In the genomic region with DNA sequence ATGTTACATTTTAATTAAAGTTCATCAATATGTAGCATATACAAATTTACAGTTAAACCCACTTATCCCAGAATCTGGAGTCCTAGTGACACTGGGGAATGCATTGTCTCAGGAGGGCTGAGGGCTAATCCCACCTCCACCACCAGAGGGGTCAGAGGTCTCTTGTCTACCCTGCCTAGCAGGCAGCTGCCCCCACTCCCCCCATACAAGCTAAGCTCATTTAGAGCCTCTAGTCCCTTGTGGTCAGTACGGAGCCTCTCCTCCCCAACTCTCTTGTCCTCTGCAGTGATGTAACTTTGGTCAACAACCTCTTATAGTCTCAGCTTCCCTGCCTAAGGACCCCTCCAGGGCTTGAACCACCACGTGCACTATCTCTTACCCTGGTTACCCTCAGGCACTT, we compare ENCODE assay signal across 29 mouse cellular contexts. TPM values are rescaled to one million over a fixed set of nuclear protein-coding genes. Genes with fewer than 3 reads are reported as not detected.
DNase-seq lines count a peak whose midpoint lies in the region; ATAC-seq lines count a peak whose summit lies in the region.
"Had no signal": no experiment of that assay in that cellular context is flagged by ENCODE, and none has a peak within 500 bp of the region (broad histone marks: within the 10 kb centered on the region; RNA-seq: fewer than 3 reads in every experiment).

No protein-coding gene starts in this region.

- 0 out of 2 replicates have a peak, but pooled peaks have one; percentile 48 for ATAC-seq in embryonic facial prominence, embryonic 11.5 days (replicated peaks; ENCODE audit: insufficient number of reproducible peaks, low FRiP score, low TSS enrichment, low read depth)
- peak; percentile 58 for ATAC-seq in midbrain, embryonic 11.5 days (ENCODE audit: low FRiP score)
- ATAC-seq in midbrain, embryonic 14.5 days (ENCODE audit: low FRiP score, low TSS enrichment), result no peak
- ATAC-seq: activated CD4-positive, CD25-positive, alpha-beta regulatory T cell, adult 4 months; CD4-positive, CD25-positive, alpha-beta regulatory T cell, adult 4 months; forebrain, embryonic 14.5 days; forebrain, postnatal 0 days; intestine, postnatal 0 days; Patski had no signal

- intact Hi-C loops in left cerebral cortex, postnatal 25 days (cut with DNase I), result no loop called here

- no peaks in the 10 kb centered on the region for H3K27me3 ChIP-seq in embryonic facial prominence, embryonic 11.5 days (ENCODE audit: control insufficient read depth, insufficient read depth, low read length)
- H3K27me3 ChIP-seq in embryonic facial prominence, embryonic 10.5 days (replicated peaks; ENCODE audit: low read depth, poor library complexity, severe bottlenecking), result no peaks in the 10 kb centered on the region
- H3K27me3 ChIP-seq in midbrain, embryonic 11.5 days (ENCODE audit: control insufficient read depth, insufficient read depth, low read length), result no peaks in the 10 kb centered on the region
- no peaks in the 10 kb centered on the region for H3K27me3 ChIP-seq in midbrain, embryonic 14.5 days (ENCODE audit: control insufficient read depth, insufficient read depth, low read length)
- H3K27me3 ChIP-seq: embryonic facial prominence, embryonic 12.5 days; embryonic facial prominence, embryonic 15.5 days; heart, embryonic 13.5 days; hindbrain, embryonic 12.5 days; hindbrain, embryonic 15.5 days; Patski had no signal

- H3K9me3 ChIP-seq in embryonic facial prominence, embryonic 11.5 days (replicated peaks; ENCODE audit: control insufficient read depth, low read length), result no peaks in the 10 kb centered on the region
- no peaks in the 10 kb centered on the region for H3K9me3 ChIP-seq in embryonic facial prominence, embryonic 10.5 days
- H3K9me3 ChIP-seq in midbrain, embryonic 11.5 days (ENCODE audit: control insufficient read depth, low read length), result no peaks in the 10 kb centered on the region
- no peaks in the 10 kb centered on the region for H3K9me3 ChIP-seq in midbrain, embryonic 14.5 days (ENCODE audit: control insufficient read depth, low read length)
- H3K9me3 ChIP-seq: embryonic facial prominence, embryonic 12.5 days; embryonic facial prominence, embryonic 15.5 days; heart, embryonic 10.5 days; heart, embryonic 13.5 days; hindbrain, embryonic 12.5 days; hindbrain, embryonic 15.5 days had no signal

- H3K9ac ChIP-seq in embryonic facial prominence, embryonic 11.5 days (replicated peaks; ENCODE audit: low read length), result no peak overlapping the region
- no peak overlapping the region for H3K9ac ChIP-seq in midbrain, embryonic 11.5 days (ENCODE audit: low read length)
- H3K9ac ChIP-seq in midbrain, embryonic 14.5 days (replicated peaks; ENCODE audit: low read length), result no peak overlapping the region
- H3K9ac ChIP-seq: embryonic facial prominence, embryonic 12.5 days; embryonic facial prominence, embryonic 15.5 days; forebrain, postnatal 0 days; heart, embryonic 13.5 days; hindbrain, embryonic 12.5 days; hindbrain, embryonic 15.5 days had no signal

- H3K4me3 ChIP-seq in embryonic facial prominence, embryonic 11.5 days (ENCODE audit: low read depth, low read length), result no peak overlapping the region
- H3K4me3 ChIP-seq in embryonic facial prominence, embryonic 10.5 days, result no peak overlapping the region
- no peak overlapping the region for H3K4me3 ChIP-seq in midbrain, embryonic 11.5 days (ENCODE audit: low read depth, low read length)
- no peak overlapping the region for H3K4me3 ChIP-seq in midbrain, embryonic 14.5 days (replicated peaks; ENCODE audit: low read depth, low read length)
- H3K4me3 ChIP-seq: embryonic facial prominence, embryonic 12.5 days; embryonic facial prominence, embryonic 15.5 days; gastrocnemius, adult 2 months; heart, adult 2 months; heart, embryonic 10.5 days; heart, embryonic 13.5 days; hindbrain, embryonic 12.5 days; hindbrain, embryonic 15.5 days had no signal

- no peaks in the 10 kb centered on the region; the same call in 1 of the 2 replicates for H3K36me3 ChIP-seq in embryonic facial prominence, embryonic 11.5 days (replicated peaks; ENCODE audit: control insufficient read depth, insufficient read depth, low read depth, low read length)
- H3K36me3 ChIP-seq in embryonic facial prominence, embryonic 10.5 days (replicated peaks), result peaks cover 78% of the 10 kb centered on the region
- H3K36me3 ChIP-seq in midbrain, embryonic 11.5 days (ENCODE audit: control insufficient read depth, insufficient read depth, low read length), result peaks cover 4% of the 10 kb centered on the region; the same call in 1 of the 2 replicates
- H3K36me3 ChIP-seq in midbrain, embryonic 14.5 days (ENCODE audit: control insufficient read depth, insufficient read depth, low read length), result peaks cover 27% of the 10 kb centered on the region
- H3K36me3 ChIP-seq: G1E had no signal

- H3K4me2 ChIP-seq in embryonic facial prominence, embryonic 11.5 days (ENCODE audit: low read depth, low read length), result no peak overlapping the region
- no peak overlapping the region for H3K4me2 ChIP-seq in midbrain, embryonic 11.5 days
- H3K4me2 ChIP-seq in midbrain, embryonic 14.5 days (ENCODE audit: low read length), result no peak overlapping the region
- H3K4me2 ChIP-seq: embryonic facial prominence, embryonic 12.5 days; embryonic facial prominence, embryonic 15.5 days; heart, embryonic 13.5 days; hindbrain, embryonic 12.5 days; hindbrain, embryonic 15.5 days had no signal

- 21% methylated on average over 2 of the region's 2 CpGs for WGBS in embryonic facial prominence, embryonic 11.5 days
- 21% methylated on average over 2 of the region's 2 CpGs for WGBS in embryonic facial prominence, embryonic 10.5 days
- 6% methylated on average over 2 of the region's 2 CpGs for WGBS in midbrain, embryonic 11.5 days
- 12% methylated on average over 2 of the region's 2 CpGs for WGBS in midbrain, embryonic 14.5 days

- no peaks in the 10 kb centered on the region for H3K4me1 ChIP-seq in embryonic facial prominence, embryonic 11.5 days (ENCODE audit: control insufficient read depth, insufficient read depth, low read length)
- peaks cover 3% of the 10 kb centered on the region; the same call in 1 of the 2 replicates for H3K4me1 ChIP-seq in embryonic facial prominence, embryonic 10.5 days
- peaks cover 5% of the 10 kb centered on the region; the same call in 1 of the 2 replicates for H3K4me1 ChIP-seq in midbrain, embryonic 11.5 days (ENCODE audit: control insufficient read depth, insufficient read depth, low read length)
- H3K4me1 ChIP-seq in midbrain, embryonic 14.5 days (ENCODE audit: control insufficient read depth, insufficient read depth, low read length), result peaks cover 8% of the 10 kb centered on the region; the same call in 1 of the 2 replicates
- H3K4me1 ChIP-seq: embryonic facial prominence, embryonic 12.5 days; embryonic facial prominence, embryonic 15.5 days; heart, embryonic 10.5 days; heart, embryonic 13.5 days had no signal

- H3K27ac ChIP-seq in embryonic facial prominence, embryonic 11.5 days (replicated peaks; ENCODE audit: low read depth, low read length), result no peak overlapping the region
- no peak overlapping the region for H3K27ac ChIP-seq in embryonic facial prominence, embryonic 10.5 days (replicated peaks)
- H3K27ac ChIP-seq in midbrain, embryonic 11.5 days (ENCODE audit: low read depth, low read length), result no peak overlapping the region
- H3K27ac ChIP-seq in midbrain, embryonic 14.5 days (replicated peaks; ENCODE audit: low read depth, low read length), result no peak overlapping the region
- H3K27ac ChIP-seq: embryonic facial prominence, embryonic 12.5 days; embryonic facial prominence, embryonic 15.5 days; gastrocnemius, adult 2 months; heart, adult 2 months; heart, embryonic 10.5 days; heart, embryonic 13.5 days; hindbrain, embryonic 12.5 days; hindbrain, embryonic 15.5 days had no signal

- no peak for DNase-seq in embryonic facial prominence, embryonic 11.5 days (ENCODE audit: low spot score)
- DNase-seq in embryonic facial prominence, embryonic 10.5 days (ENCODE audit: low spot score), result no peak
- peak; percentile 86 for DNase-seq in midbrain, embryonic 11.5 days (ENCODE audit: low spot score, missing footprints)
- DNase-seq in midbrain, embryonic 14.5 days, result no peak
- DNase-seq in ES-CJ7 (ENCODE audit: low read depth, low spot score), result peak; percentile 37
- DNase-seq in ZHBTc4 (ENCODE audit: low read depth, low spot score), result peak; percentile 13
- no peak for DNase-seq in left cerebral cortex, postnatal 25 days (ENCODE audit: low spot score in 2 of 2)
- no peak for DNase-seq in layer of hippocampus, adult 9-11 months
- DNase-seq: adrenal gland, postnatal 14 days; cerebellum, adult 11 months; cerebellum, adult 2 months; cerebellum, adult 9-11 months; cerebellum, postnatal 25 days; forebrain, postnatal 0 days; gastrocnemius, adult 2 months; gastrocnemius, postnatal 14 days; heart, adult 2 months had no signal

RNA-seq across cellular contexts. Expression of a gene that starts 43.0 kb away (rescaled TPM):
- 21.1 and 24.9 TPM in 2 replicates for polyA plus RNA-seq in embryonic facial prominence, embryonic 11.5 days (2014; fragmentation: Nextera tagmentation; extraction: Ambion mirVana)
- polyA plus RNA-seq in embryonic facial prominence, embryonic 10.5 days (2016; fragmentation: Nextera tagmentation; extraction: Ambion mirVana), result 20.0 and 21.0 TPM in 2 replicates
- polyA plus RNA-seq in midbrain, embryonic 11.5 days (2014; fragmentation: Nextera tagmentation; extraction: Ambion mirVana), result 21.2 and 23.4 TPM in 2 replicates
- 29.3 and 35.3 TPM in 2 replicates for polyA plus RNA-seq in midbrain, embryonic 14.5 days (2014; fragmentation: Nextera tagmentation; extraction: Ambion mirVana)
- 10 to 100 TPM; 26.4 to 28.0 TPM for total RNA-seq in left cerebral cortex, postnatal 25 days (2021)
- polyA plus RNA-seq: G1E had no signal

Comparison
In these comparisons a context has a peak if more than half of its experiments do, and no peak if none do; other contexts are left out.
1. DNase-seq: peak in midbrain, embryonic 11.5 days (single experiment), ES-CJ7 (single experiment) and ZHBTc4 (single experiment); none in embryonic facial prominence, embryonic 11.5 days (single experiment), embryonic facial prominence, embryonic 10.5 days (single experiment), midbrain, embryonic 14.5 days (single experiment), left cerebral cortex, postnatal 25 days (0 of 2) and layer of hippocampus, adult 9-11 months (single experiment).